Mouse (Mus musculus) forebrain, embryonic 12.5 days (tissue): Measurements from ENCODE around the gene Fam107b. TPM values are rescaled to one million over a fixed set of nuclear protein-coding genes. Genes with fewer than 3 reads are reported as not detected.

Experiments used
- ATAC-seq: fragments of 200-750 bp; cut with Nextera tagmentation; 2 replicates; pipeline ENCODE4 v1.8.0; 2017; ENCODE audit warnings: moderate TSS enrichment; ENCODE audit not compliant: low FRiP score
- H3K27ac ChIP-seq: fragments of 300-500 bp; sonication (generic); 2 replicates; pipeline ENCODE4 v1.5.1; 2016; ENCODE audit warnings: mild to moderate bottlenecking
- H3K27me3 ChIP-seq: fragments of 300-500 bp; sonication (generic); 2 replicates; pipeline ENCODE4 v1.6.1; 2016; ENCODE audit warnings: mild to moderate bottlenecking
- H3K36me3 ChIP-seq: fragments of 300-500 bp; sonication (generic); replicated peaks from 2 replicates; pipeline ENCODE4 v1.6.1; 2016; ENCODE audit warnings: mild to moderate bottlenecking
- H3K4me1 ChIP-seq: fragments of 300-500 bp; sonication (generic); 2 replicates; pipeline ENCODE4 v1.6.1; 2016
- H3K4me2 ChIP-seq: fragments of 300-500 bp; sonication (generic); 2 replicates; pipeline ENCODE4 v1.6.1; 2016; ENCODE audit warnings: mild to moderate bottlenecking, moderate library complexity
- H3K4me3 ChIP-seq: fragments of 300-500 bp; sonication (generic); replicated peaks from 2 replicates; pipeline ENCODE4 v1.5.1; 2016; ENCODE audit warnings: mild to moderate bottlenecking
- H3K9ac ChIP-seq: fragments of 300-500 bp; sonication (generic); 2 replicates; pipeline ENCODE4 v1.6.1; 2016; ENCODE audit warnings: mild to moderate bottlenecking
- H3K9me3 ChIP-seq: fragments of 300-500 bp; sonication (generic); 2 replicates; pipeline ENCODE4 v1.6.1; 2016
- WGBS: fragments of 180-500 bp; shearing (Covaris S2); methylation state at CpG from one replicate; pipeline ENCODE4 v1.1.7; 2016; 5-methylcytosine and 5-hydroxymethylcytosine counted together
- polyA plus RNA-seq: library from polyadenylated mRNA; unstranded; fragments of >200 nt; fragmentation: Nextera tagmentation; extraction: Ambion mirVana; gene quantifications from 2 replicates; pipeline ENCODE4 v1.2.1, GENCODE M21; 2016

Fam107b gene
- polyA plus RNA-seq, 1 experiment from 2014 or later = 44.2 TPM

- H3K36me3 ChIP-seq = no peaks in the 10 kb centered on the region
- H3K4me2 ChIP-seq = no peak overlapping the region
- H3K27me3 ChIP-seq = no peaks in the 10 kb centered on the region
- H3K9ac ChIP-seq = no peak overlapping the region
- ATAC-seq = no peak
- H3K4me3 ChIP-seq = no peak overlapping the region
- 91% methylated on average over 6 of the region's 6 CpGs for WGBS
- no peak overlapping the region for H3K27ac ChIP-seq
- H3K4me1 ChIP-seq = peaks cover 21% of the 10 kb centered on the region
- H3K9me3 ChIP-seq = no peaks in the 10 kb centered on the region
Observed at GRCm38 (mm10) chr2:3721974-3722373, 151.7 kb downstream of the Fam107b start.

- peaks cover 14% of the 10 kb centered on the region for H3K4me1 ChIP-seq
- H3K4me3 ChIP-seq = no peak overlapping the region
- no peak overlapping the region for H3K9ac ChIP-seq
- H3K27ac ChIP-seq = no peak overlapping the region
- no peak overlapping the region for H3K4me2 ChIP-seq
- no peak for ATAC-seq
- H3K27me3 ChIP-seq = no peaks in the 10 kb centered on the region
- 84% methylated on average over 8 of the region's 8 CpGs for WGBS
- H3K36me3 ChIP-seq = no peaks in the 10 kb centered on the region
- H3K9me3 ChIP-seq = no peaks in the 10 kb centered on the region
Observed at GRCm38 (mm10) chr2:3723391-3724106, 153.3 kb downstream of the Fam107b start.

- 81% methylated on average over 13 of the region's 13 CpGs for WGBS
- Histone ChIP-seq H3K4me1 (peaks cover 21% of the 10 kb centered on the region), H3K4me3 (no peak overlapping the region), H3K27ac (no peak overlapping the region), H3K36me3 (no peaks in the 10 kb centered on the region), H3K9ac (no peak overlapping the region), H3K4me2 (no peak overlapping the region), H3K9me3 (no peaks in the 10 kb centered on the region), H3K27me3 (no peaks in the 10 kb centered on the region)
- no peak for ATAC-seq
Observed at GRCm38 (mm10) chr2:3726501-3727078, 156.3 kb downstream of the Fam107b start.

- H3K4me2 ChIP-seq = no peak overlapping the region
- H3K36me3 ChIP-seq = no peaks in the 10 kb centered on the region
- no peak overlapping the region for H3K9ac ChIP-seq
- ATAC-seq = no peak
- H3K4me3 ChIP-seq = no peak overlapping the region
- peaks cover 23% of the 10 kb centered on the region for H3K4me1 ChIP-seq
- H3K27ac ChIP-seq = no peak overlapping the region
- H3K27me3 ChIP-seq = no peaks in the 10 kb centered on the region
- no peaks in the 10 kb centered on the region for H3K9me3 ChIP-seq
- WGBS = 89% methylated on average over 5 of the region's 5 CpGs
Observed at GRCm38 (mm10) chr2:3727225-3727930, 157.1 kb downstream of the Fam107b start.

GRCm38 (mm10) chr2:3728090-3728489, 157.8 kb downstream of the Fam107b start:
- no peak overlapping the region for H3K4me2 ChIP-seq
- H3K27me3 ChIP-seq = no peaks in the 10 kb centered on the region
- peaks cover 28% of the 10 kb centered on the region for H3K4me1 ChIP-seq
- ATAC-seq = no peak
- H3K9me3 ChIP-seq = no peaks in the 10 kb centered on the region
- no peak overlapping the region for H3K4me3 ChIP-seq
- H3K9ac ChIP-seq = no peak overlapping the region
- H3K36me3 ChIP-seq = no peaks in the 10 kb centered on the region
- 96% methylated on average over 4 of the region's 4 CpGs for WGBS
- no peak overlapping the region for H3K27ac ChIP-seq

GRCm38 (mm10) chr2:3729586-3729985, 159.3 kb downstream of the Fam107b start:
- ATAC-seq = no peak
- H3K9me3 ChIP-seq = no peaks in the 10 kb centered on the region

GRCm38 (mm10) chr2:3730744-3731143, 160.5 kb downstream of the Fam107b start:
- 74% methylated on average over 10 of the region's 10 CpGs for WGBS
- Histone ChIP-seq H3K36me3 (no peaks in the 10 kb centered on the region), H3K9me3 (no peaks in the 10 kb centered on the region), H3K4me3 (no peak overlapping the region), H3K9ac (no peak overlapping the region), H3K27me3 (no peaks in the 10 kb centered on the region), H3K27ac (no peak overlapping the region), H3K4me2 (no peak overlapping the region), H3K4me1 (peaks cover 26% of the 10 kb centered on the region)
- ATAC-seq = no peak

More at GRCm38 (mm10) chr2:3729586-3729985, 159.3 kb downstream of the Fam107b start:
- peaks cover 26% of the 10 kb centered on the region for H3K4me1 ChIP-seq
- 85% methylated on average over 3 of the region's 3 CpGs for WGBS
- H3K4me3 ChIP-seq = no peak overlapping the region
- H3K27ac ChIP-seq = no peak overlapping the region
- H3K36me3 ChIP-seq = no peaks in the 10 kb centered on the region
- H3K9ac ChIP-seq = no peak overlapping the region
- H3K4me2 ChIP-seq = no peak overlapping the region
- no peaks in the 10 kb centered on the region for H3K27me3 ChIP-seq

- Histone ChIP-seq H3K9me3 (no peaks in the 10 kb centered on the region), H3K27ac (no peak overlapping the region), H3K4me2 (no peak overlapping the region), H3K4me3 (no peak overlapping the region), H3K9ac (no peak overlapping the region), H3K4me1 (peaks cover 23% of the 10 kb centered on the region), H3K27me3 (no peaks in the 10 kb centered on the region), H3K36me3 (no peaks in the 10 kb centered on the region)
- 90% methylated on average over 14 of the region's 14 CpGs for WGBS
- no peak for ATAC-seq
Observed at GRCm38 (mm10) chr2:3731316-3732015, 161.2 kb downstream of the Fam107b start.

- Histone ChIP-seq H3K4me3 (no peak overlapping the region), H3K4me2 (no peak overlapping the region), H3K27ac (no peak overlapping the region), H3K9ac (no peak overlapping the region), H3K27me3 (no peaks in the 10 kb centered on the region), H3K9me3 (no peaks in the 10 kb centered on the region), H3K4me1 (peaks cover 46% of the 10 kb centered on the region), H3K36me3 (no peaks in the 10 kb centered on the region)
- no peak for ATAC-seq
- WGBS = 72% methylated on average over 6 of the region's 6 CpGs
Observed at GRCm38 (mm10) chr2:3737917-3738694, 167.8 kb downstream of the Fam107b start.

GRCm38 (mm10) chr2:3738734-3739133, 168.4 kb downstream of the Fam107b start:
- Histone ChIP-seq H3K4me3 (no peak overlapping the region), H3K36me3 (no peaks in the 10 kb centered on the region), H3K27ac (no peak overlapping the region), H3K4me1 (peaks cover 46% of the 10 kb centered on the region), H3K9me3 (no peaks in the 10 kb centered on the region), H3K27me3 (no peaks in the 10 kb centered on the region), H3K9ac (no peak overlapping the region), H3K4me2 (no peak overlapping the region)
- no peak for ATAC-seq
- WGBS = 89% methylated on average over 12 of the region's 12 CpGs

GRCm38 (mm10) chr2:3739351-3739961, 169.2 kb downstream of the Fam107b start:
- H3K4me1 ChIP-seq = peaks cover 44% of the 10 kb centered on the region
- no peaks in the 10 kb centered on the region for H3K27me3 ChIP-seq
- no peaks in the 10 kb centered on the region for H3K9me3 ChIP-seq
- H3K4me3 ChIP-seq = no peak overlapping the region
- H3K36me3 ChIP-seq = no peaks in the 10 kb centered on the region
- ATAC-seq = no peak
- no peak overlapping the region for H3K27ac ChIP-seq
- H3K9ac ChIP-seq = no peak overlapping the region
- no peak overlapping the region for H3K4me2 ChIP-seq
- WGBS = 84% methylated on average over 7 of the region's 7 CpGs
